Mouse (Mus musculus) embryonic facial prominence, embryonic 13.5 days (tissue): Measurements from ENCODE around the gene Man2b1. TPM values are rescaled to one million over a fixed set of nuclear protein-coding genes. Genes with fewer than 3 reads are reported as not detected.

Source experiments
- ATAC-seq: fragments of 200-750 bp; cut with Nextera tagmentation; 2 replicates; pipeline ENCODE4 v1.8.0; 2017; ENCODE audit warnings: low read depth; ENCODE audit not compliant: insufficient number of reproducible peaks, insufficient read depth, low FRiP score, low TSS enrichment
- H3K27ac ChIP-seq: fragments of 300-500 bp; sonication (generic); 2 replicates; pipeline ENCODE4 v1.5.1; 2015; ENCODE audit warnings: moderate library complexity, mild to moderate bottlenecking, inconsistent platforms
- H3K27me3 ChIP-seq: fragments of 300-500 bp; sonication (generic); 2 replicates; pipeline ENCODE4 v1.6.1; 2015; ENCODE audit warnings: mild to moderate bottlenecking, inconsistent platforms
- H3K36me3 ChIP-seq: fragments of 300-500 bp; sonication (generic); 2 replicates; pipeline ENCODE4 v1.6.1; 2015; ENCODE audit warnings: mild to moderate bottlenecking, inconsistent platforms
- H3K4me1 ChIP-seq: fragments of 300-500 bp; sonication (generic); 2 replicates; pipeline ENCODE4 v1.6.1; 2015; ENCODE audit warnings: inconsistent platforms
- H3K4me2 ChIP-seq: fragments of 300-500 bp; sonication (generic); 2 replicates; pipeline ENCODE4 v1.6.1; 2015; ENCODE audit warnings: moderate library complexity, mild to moderate bottlenecking, inconsistent platforms
- H3K4me3 ChIP-seq: fragments of 300-500 bp; sonication (generic); 2 replicates; pipeline ENCODE4 v1.5.1; 2015; ENCODE audit warnings: mild to moderate bottlenecking, inconsistent platforms
- H3K9ac ChIP-seq: fragments of 300-500 bp; sonication (generic); 2 replicates; pipeline ENCODE4 v1.6.1; 2015; ENCODE audit warnings: mild to moderate bottlenecking, inconsistent platforms
- H3K9me3 ChIP-seq: fragments of 300-500 bp; sonication (generic); 2 replicates; pipeline ENCODE4 v1.6.1; 2016; ENCODE audit warnings: inconsistent platforms
- whole genome bisulfite sequencing: fragments of 180-500 bp; shearing (Covaris S2); methylation state at CpG from one replicate; pipeline ENCODE4 v1.1.7; 2015; ENCODE audit warnings: mixed read lengths; 5-methylcytosine and 5-hydroxymethylcytosine counted together
- polyA plus RNA-seq: library from polyadenylated mRNA; unstranded; fragments of >200 nt; fragmentation: Nextera tagmentation; extraction: Ambion mirVana; gene quantifications from 2 replicates; pipeline ENCODE4 v1.2.1, GENCODE M21; 2015

Man2b1 gene
- 29.1 and 29.6 TPM in 2 replicates for polyA plus RNA-seq

- H3K4me2 ChIP-seq = peak within 1 kb of the TSS; percentile 90
- ATAC-seq = peak; percentile 84
- H3K36me3 ChIP-seq = peaks cover 39% of the 10 kb centered on the region
- peak within 1 kb of the TSS; percentile 68 for H3K4me3 ChIP-seq
- H3K27ac ChIP-seq = 0 out of 2 replicates have a peak within 1 kb of the TSS, but pooled peaks have one; percentile 0
- peak within 1 kb of the TSS; percentile 77 for H3K9ac ChIP-seq
- H3K4me1 ChIP-seq = peaks cover 31% of the 10 kb centered on the region
- no peaks in the 10 kb centered on the region for H3K9me3 ChIP-seq
- H3K27me3 ChIP-seq = no peaks in the 10 kb centered on the region
- whole genome bisulfite sequencing = under 1% methylated on average over 30 of the region's 30 CpGs
Observed at GRCm38 (mm10) chr8:85083108-85083813, at the start of gene Man2b1. Gene Man2b1 (plus strand): TSS chr8:85083270.

GRCm38 (mm10) chr8:85033867-85034266, 49.2 kb upstream of the Man2b1 start:
- no peak overlapping the region for H3K4me3 ChIP-seq
- 54% methylated on average over 1 of the region's 1 CpGs for WGBS
- H3K9ac ChIP-seq = no peak overlapping the region
- no peaks in the 10 kb centered on the region for H3K27me3 ChIP-seq
- peak overlapping the region; percentile 14; the same call in 1 of the 2 replicates for H3K4me2 ChIP-seq
- peaks cover 49% of the 10 kb centered on the region for H3K36me3 ChIP-seq
- H3K27ac ChIP-seq = no peak overlapping the region
- H3K9me3 ChIP-seq = no peaks in the 10 kb centered on the region
- H3K4me1 ChIP-seq = peaks cover 27% of the 10 kb centered on the region
- no peak for ATAC-seq

GRCm38 (mm10) chr8:85034764-85035163, 48.3 kb upstream of the Man2b1 start:
- peaks cover 30% of the 10 kb centered on the region for H3K4me1 ChIP-seq
- 5% methylated on average over 12 of the region's 13 CpGs for WGBS
- H3K27me3 ChIP-seq = no peaks in the 10 kb centered on the region
- H3K9me3 ChIP-seq = no peaks in the 10 kb centered on the region
- peak overlapping the region; percentile 95 for H3K9ac ChIP-seq
- no peak for ATAC-seq
- peak overlapping the region; percentile 80 for H3K4me2 ChIP-seq
- H3K27ac ChIP-seq = 0 out of 2 replicates have a peak overlapping the region, but pooled peaks have one; percentile 100
- peaks cover 40% of the 10 kb centered on the region for H3K36me3 ChIP-seq
- peak overlapping the region; percentile 81 for H3K4me3 ChIP-seq

- H3K27ac ChIP-seq = peak overlapping the region; percentile 100
- ATAC-seq = no peak
- H3K9me3 ChIP-seq = no peaks in the 10 kb centered on the region
Observed at GRCm38 (mm10) chr8:85035165-85035727, 47.8 kb upstream of the Man2b1 start.

GRCm38 (mm10) chr8:85035728-85036310, 47.3 kb upstream of the Man2b1 start:
- Histone ChIP-seq H3K36me3 (peaks cover 41% of the 10 kb centered on the region), H3K27me3 (no peaks in the 10 kb centered on the region), H3K4me3 (peak overlapping the region; percentile 81), H3K27ac (peak overlapping the region; percentile 100), H3K9me3 (no peaks in the 10 kb centered on the region), H3K9ac (peak overlapping the region; percentile 95), H3K4me1 (peaks cover 34% of the 10 kb centered on the region), H3K4me2 (peak overlapping the region; percentile 80)
- WGBS = under 1% methylated on average over 15 of the region's 15 CpGs
- ATAC-seq = no peak

More at GRCm38 (mm10) chr8:85035165-85035727, 47.8 kb upstream of the Man2b1 start:
- Histone ChIP-seq H3K27me3 (no peaks in the 10 kb centered on the region), H3K9ac (peak overlapping the region; percentile 95), H3K36me3 (peaks cover 40% of the 10 kb centered on the region), H3K4me2 (peak overlapping the region; percentile 80), H3K4me3 (peak overlapping the region; percentile 81), H3K4me1 (peaks cover 30% of the 10 kb centered on the region)
- 5% methylated on average over 12 of the region's 12 CpGs for WGBS

GRCm38 (mm10) chr8:85036381-85036717, 46.7 kb upstream of the Man2b1 start:
- Histone ChIP-seq H3K4me1 (peaks cover 37% of the 10 kb centered on the region), H3K27ac (peak overlapping the region; percentile 100), H3K4me3 (peak overlapping the region; percentile 81), H3K27me3 (no peaks in the 10 kb centered on the region), H3K36me3 (peaks cover 42% of the 10 kb centered on the region), H3K4me2 (peak overlapping the region; percentile 80), H3K9me3 (no peaks in the 10 kb centered on the region), H3K9ac (peak overlapping the region; percentile 95)
- peak; percentile 12; the same call in 1 of the 2 replicates for ATAC-seq
- WGBS = under 1% methylated on average over 9 of the region's 9 CpGs

GRCm38 (mm10) chr8:85036718-85037365, 46.2 kb upstream of the Man2b1 start, which contains the start of gene Tnpo2:
Gene Tnpo2 (plus strand): TSS chr8:85036915.
- WGBS = under 1% methylated on average over 59 of the region's 59 CpGs
- H3K9me3 ChIP-seq = no peaks in the 10 kb centered on the region
- H3K4me1 ChIP-seq = peaks cover 37% of the 10 kb centered on the region
- ATAC-seq = peak; percentile 89
- H3K4me2 ChIP-seq = peak within 1 kb of the TSS; percentile 80
- H3K27me3 ChIP-seq = no peaks in the 10 kb centered on the region
- H3K27ac ChIP-seq = peak within 1 kb of the TSS; percentile 100
- H3K4me3 ChIP-seq = peak within 1 kb of the TSS; percentile 81
- H3K9ac ChIP-seq = peak within 1 kb of the TSS; percentile 95
- H3K36me3 ChIP-seq = peaks cover 42% of the 10 kb centered on the region

- peak overlapping the region; percentile 80 for H3K4me2 ChIP-seq
- H3K9ac ChIP-seq = peak overlapping the region; percentile 95
- H3K27ac ChIP-seq = peak overlapping the region; percentile 100
- peaks cover 42% of the 10 kb centered on the region for H3K36me3 ChIP-seq
- WGBS = 0% methylated on average over 14 of the region's 14 CpGs
- H3K4me1 ChIP-seq = peaks cover 37% of the 10 kb centered on the region
- H3K27me3 ChIP-seq = no peaks in the 10 kb centered on the region
- peak overlapping the region; percentile 81 for H3K4me3 ChIP-seq
- peak; percentile 70 for ATAC-seq
- H3K9me3 ChIP-seq = no peaks in the 10 kb centered on the region
Observed at GRCm38 (mm10) chr8:85037366-85037680, 45.7 kb upstream of the Man2b1 start.

- ATAC-seq = no peak
- H3K4me2 ChIP-seq = peak overlapping the region; percentile 80
Observed at GRCm38 (mm10) chr8:85037681-85038531, 45.2 kb upstream of the Man2b1 start.

GRCm38 (mm10) chr8:85043619-85044018, 39.5 kb upstream of the Man2b1 start:
- H3K4me2 ChIP-seq = no peak overlapping the region
- H3K27me3 ChIP-seq = no peaks in the 10 kb centered on the region
- H3K4me1 ChIP-seq = peaks cover 16% of the 10 kb centered on the region
- H3K4me3 ChIP-seq = no peak overlapping the region
- H3K27ac ChIP-seq = no peak overlapping the region
- H3K9ac ChIP-seq = no peak overlapping the region
- peaks cover 88% of the 10 kb centered on the region for H3K36me3 ChIP-seq
- ATAC-seq = no peak
- 86% methylated on average over 6 of the region's 6 CpGs for WGBS
- no peaks in the 10 kb centered on the region for H3K9me3 ChIP-seq

More at GRCm38 (mm10) chr8:85037681-85038531, 45.2 kb upstream of the Man2b1 start:
- under 1% methylated on average over 57 of the region's 57 CpGs for WGBS
- Histone ChIP-seq H3K4me3 (peak overlapping the region; percentile 81), H3K9me3 (no peaks in the 10 kb centered on the region), H3K36me3 (peaks cover 42% of the 10 kb centered on the region), H3K27me3 (no peaks in the 10 kb centered on the region), H3K9ac (peak overlapping the region; percentile 95), H3K27ac (peak overlapping the region; percentile 100), H3K4me1 (peaks cover 37% of the 10 kb centered on the region)
